Mouse (Mus musculus) forebrain, embryonic 16.5 days (tissue): ENCODE measurements at regions not wholly inside any gene's neighbourhood (a gene's known extent, or its start where the extent isn't known, plus 50 kb on each side); places are given as distances from the start of the nearest gene placed in this dataset.
"Not testable (repeated sequence)": the region's sequence is repeated elsewhere in the genome, so short reads cannot be mapped to it uniquely, and the experiment has no call there.

Experiments used
- ATAC-seq: fragments of 200-750 bp; cut with Nextera tagmentation; 2 replicates; pipeline ENCODE4 v1.8.0; 2017; ENCODE audit warnings: mild to moderate bottlenecking, moderate library complexity
- H3K27ac ChIP-seq: fragments of 300-500 bp; sonication (generic); 2 replicates; pipeline ENCODE4 v1.5.1; 2014; ENCODE audit warnings: low read length, control low read depth
- H3K27me3 ChIP-seq: fragments of 300-500 bp; sonication (generic); replicated peaks from 2 replicates; pipeline ENCODE4 v1.6.1; 2014; ENCODE audit warnings: low read length; ENCODE audit not compliant: control insufficient read depth, insufficient read depth
- H3K36me3 ChIP-seq: fragments of 300-500 bp; sonication (generic); 2 replicates; pipeline ENCODE4 v1.6.1; 2014; ENCODE audit not compliant: control insufficient read depth, insufficient read depth
- H3K4me1 ChIP-seq: fragments of 300-500 bp; sonication (generic); replicated peaks from 2 replicates; pipeline ENCODE4 v1.6.1; 2014; ENCODE audit warnings: low read length; ENCODE audit not compliant: control insufficient read depth, insufficient read depth
- H3K4me2 ChIP-seq: fragments of 300-500 bp; sonication (generic); 2 replicates; pipeline ENCODE4 v1.6.1; 2014; ENCODE audit warnings: mild to moderate bottlenecking, low read length, control low read depth
- H3K4me3 ChIP-seq: fragments of 300-500 bp; sonication (generic); replicated peaks from 2 replicates; pipeline ENCODE4 v1.5.1; 2014; ENCODE audit warnings: mild to moderate bottlenecking, low read length, control low read depth
- H3K9ac ChIP-seq: fragments of 300-500 bp; sonication (generic); replicated peaks from 2 replicates; pipeline ENCODE4 v1.6.1; 2014; ENCODE audit warnings: low read depth, low read length, control low read depth
- H3K9me3 ChIP-seq: fragments of 300-500 bp; sonication (generic); 2 replicates; pipeline ENCODE4 v1.6.1; 2016; ENCODE audit warnings: low read length; ENCODE audit not compliant: control insufficient read depth
- WGBS: fragments of 180-500 bp; shearing (Covaris S2); extraction: QIAGEN DNeasy Blood & Tissue Kit; methylation state at CpG from one replicate; pipeline ENCODE4 v1.1.7; 2014; 5-methylcytosine and 5-hydroxymethylcytosine counted together

- 73% methylated on average over 1 of the region's 1 CpGs for WGBS
- Histone ChIP-seq H3K4me1 (no peaks in the 10 kb centered on the region), H3K27me3 (no peaks in the 10 kb centered on the region), H3K9me3 (no peaks in the 10 kb centered on the region), H3K36me3 (no peaks in the 10 kb centered on the region), H3K27ac (no peak overlapping the region), H3K9ac (no peak overlapping the region), H3K4me3 (no peak overlapping the region), H3K4me2 (no peak overlapping the region)
- ATAC-seq: no peak
Observed at GRCm38 (mm10) chr1:102062268-102062667, 2289.7 kb downstream of the Cntnap5b start.

- Histone ChIP-seq H3K4me1 (no peaks in the 10 kb centered on the region), H3K9ac (no peak overlapping the region), H3K27ac (no peak overlapping the region), H3K27me3 (no peaks in the 10 kb centered on the region), H3K4me2 (no peak overlapping the region), H3K4me3 (no peak overlapping the region), H3K36me3 (no peaks in the 10 kb centered on the region), H3K9me3 (no peaks in the 10 kb centered on the region)
- WGBS: 79% methylated on average over 2 of the region's 2 CpGs
- no peak for ATAC-seq
Observed at GRCm38 (mm10) chr1:102105658-102106057, 2333.1 kb downstream of the Cntnap5b start.

- no peak overlapping the region for H3K9ac ChIP-seq
- no peaks in the 10 kb centered on the region for H3K36me3 ChIP-seq
- no peak for ATAC-seq
- no peaks in the 10 kb centered on the region for H3K27me3 ChIP-seq
- H3K27ac ChIP-seq: no peak overlapping the region
- H3K9me3 ChIP-seq: no peaks in the 10 kb centered on the region
- WGBS: 90% methylated on average over 1 of the region's 1 CpGs
- H3K4me3 ChIP-seq: no peak overlapping the region
- no peak overlapping the region for H3K4me2 ChIP-seq
- H3K4me1 ChIP-seq: no peaks in the 10 kb centered on the region
Observed at GRCm38 (mm10) chr1:102139021-102139420, 2366.5 kb downstream of the Cntnap5b start.

- Histone ChIP-seq H3K4me3 (no peak overlapping the region), H3K36me3 (no peaks in the 10 kb centered on the region), H3K9me3 (no peaks in the 10 kb centered on the region), H3K4me2 (no peak overlapping the region), H3K4me1 (no peaks in the 10 kb centered on the region), H3K27ac (no peak overlapping the region), H3K9ac (no peak overlapping the region), H3K27me3 (no peaks in the 10 kb centered on the region)
- WGBS: 61% methylated on average over 3 of the region's 3 CpGs
- ATAC-seq: no peak
Observed at GRCm38 (mm10) chr1:102146368-102146767, 2373.8 kb downstream of the Cntnap5b start.

- no peak overlapping the region for H3K4me2 ChIP-seq
- H3K9me3 ChIP-seq: no peaks in the 10 kb centered on the region
- H3K27me3 ChIP-seq: no peaks in the 10 kb centered on the region
- WGBS: 64% methylated on average over 1 of the region's 1 CpGs
- H3K36me3 ChIP-seq: no peaks in the 10 kb centered on the region
- H3K27ac ChIP-seq: no peak overlapping the region
- H3K4me1 ChIP-seq: no peaks in the 10 kb centered on the region
- H3K4me3 ChIP-seq: no peak overlapping the region
- no peak overlapping the region for H3K9ac ChIP-seq
- peak; percentile 58 for ATAC-seq
Observed at GRCm38 (mm10) chr1:102166649-102167048, 2394.1 kb downstream of the Cntnap5b start.

GRCm38 (mm10) chr1:102170566-102171286, 2398.2 kb downstream of the Cntnap5b start:
- no peak overlapping the region for H3K9ac ChIP-seq
- no peak for ATAC-seq
- H3K4me2 ChIP-seq: no peak overlapping the region
- H3K9me3 ChIP-seq: no peaks in the 10 kb centered on the region
- no peaks in the 10 kb centered on the region for H3K27me3 ChIP-seq
- H3K36me3 ChIP-seq: no peaks in the 10 kb centered on the region
- 7% methylated on average over 3 of the region's 3 CpGs for WGBS
- no peaks in the 10 kb centered on the region for H3K4me1 ChIP-seq
- no peak overlapping the region for H3K4me3 ChIP-seq
- no peak overlapping the region for H3K27ac ChIP-seq

- ATAC-seq: no peak
- H3K4me2 ChIP-seq: no peak overlapping the region
- 62% methylated on average over 3 of the region's 3 CpGs for WGBS
Observed at GRCm38 (mm10) chr1:102185925-102186324, 2413.4 kb downstream of the Cntnap5b start.

GRCm38 (mm10) chr1:102235473-102235872, 2462.9 kb downstream of the Cntnap5b start:
- no peak overlapping the region for H3K9ac ChIP-seq
- no peak overlapping the region for H3K27ac ChIP-seq
- no peak for ATAC-seq
- no peaks in the 10 kb centered on the region for H3K27me3 ChIP-seq
- H3K4me1 ChIP-seq: no peaks in the 10 kb centered on the region
- no peaks in the 10 kb centered on the region for H3K36me3 ChIP-seq
- H3K9me3 ChIP-seq: no peaks in the 10 kb centered on the region
- no peak overlapping the region for H3K4me3 ChIP-seq
- WGBS: 92% methylated on average over 3 of the region's 3 CpGs
- no peak overlapping the region for H3K4me2 ChIP-seq

More at GRCm38 (mm10) chr1:102185925-102186324, 2413.4 kb downstream of the Cntnap5b start:
- Histone ChIP-seq H3K36me3 (no peaks in the 10 kb centered on the region), H3K9ac (no peak overlapping the region), H3K4me3 (no peak overlapping the region), H3K9me3 (no peaks in the 10 kb centered on the region), H3K27ac (no peak overlapping the region), H3K27me3 (no peaks in the 10 kb centered on the region), H3K4me1 (no peaks in the 10 kb centered on the region)

GRCm38 (mm10) chr1:102263126-102263860, 2490.7 kb downstream of the Cntnap5b start:
- H3K4me1 ChIP-seq, H3K4me3 ChIP-seq, ATAC-seq, H3K9me3 ChIP-seq, H3K36me3 ChIP-seq, H3K9ac ChIP-seq, H3K27me3 ChIP-seq, H3K4me2 ChIP-seq, H3K27ac ChIP-seq: not testable (repeated sequence)
- WGBS: 88% methylated on average over 5 of the region's 5 CpGs
